Mouse (Mus musculus): ENCODE measurements at regions not wholly inside any gene's neighbourhood (a gene's known extent, or its start where the extent isn't known, plus 50 kb on each side); places are given as distances from the start of the nearest gene placed in this dataset.

- DNase-seq (ENCODE audit: low spot score in 2 of 2), result no peak
Observed at GRCm38 (mm10) chr3:19458386-19458785, 170.1 kb downstream of the 1700064H15Rik start.

GRCm38 (mm10) chr3:19457431-19457830, 171.0 kb downstream of the 1700064H15Rik start:
- no peak for DNase-seq (ENCODE audit: low spot score in 2 of 2)

GRCm38 (mm10) chr3:19455838-19456448, 172.5 kb downstream of the 1700064H15Rik start:
- no peak for DNase-seq (ENCODE audit: low spot score in 2 of 2)

GRCm38 (mm10) chr3:19451022-19451421, 177.5 kb downstream of the 1700064H15Rik start:
- no peak for DNase-seq (ENCODE audit: low spot score in 2 of 2)

GRCm38 (mm10) chr3:19448931-19449330, 179.5 kb downstream of the 1700064H15Rik start:
- no peak for DNase-seq (ENCODE audit: low spot score in 2 of 2)

GRCm38 (mm10) chr3:19448192-19448591, 180.3 kb downstream of the 1700064H15Rik start:
- no peak for DNase-seq (ENCODE audit: low spot score in 2 of 2)

- DNase-seq (ENCODE audit: low spot score in 2 of 2), result no peak
Observed at GRCm38 (mm10) chr3:19447733-19448132, 180.7 kb downstream of the 1700064H15Rik start.

GRCm38 (mm10) chr3:19444914-19445313, 183.6 kb downstream of the 1700064H15Rik start:
- no peak for DNase-seq (ENCODE audit: low spot score in 2 of 2)

GRCm38 (mm10) chr3:19441827-19442226, 186.7 kb downstream of the 1700064H15Rik start:
- no peak for DNase-seq (ENCODE audit: low spot score in 2 of 2)

GRCm38 (mm10) chr3:19430159-19430558, 198.3 kb downstream of the 1700064H15Rik start:
- DNase-seq (ENCODE audit: low spot score in 2 of 2), result no peak

- DNase-seq (ENCODE audit: low spot score in 2 of 2), result no peak
Observed at GRCm38 (mm10) chr3:19429422-19430076, 198.9 kb downstream of the 1700064H15Rik start.

GRCm38 (mm10) chr3:19429010-19429409, 199.5 kb downstream of the 1700064H15Rik start:
- no peak for DNase-seq (ENCODE audit: low spot score in 2 of 2)

- no peak for DNase-seq (ENCODE audit: low spot score in 2 of 2)
Observed at GRCm38 (mm10) chr3:19426130-19426556, 202.3 kb downstream of the 1700064H15Rik start.

- no peak for DNase-seq (ENCODE audit: low spot score in 2 of 2)
Observed at GRCm38 (mm10) chr3:19425322-19425721, 203.2 kb downstream of the 1700064H15Rik start.

GRCm38 (mm10) chr3:19424384-19424783, 204.1 kb downstream of the 1700064H15Rik start:
- DNase-seq (ENCODE audit: low spot score in 2 of 2), result no peak

- DNase-seq (ENCODE audit: low spot score in 2 of 2), result no peak
Observed at GRCm38 (mm10) chr3:19421430-19421944, 207.0 kb downstream of the 1700064H15Rik start.

GRCm38 (mm10) chr3:19420912-19421311, 207.6 kb downstream of the 1700064H15Rik start:
- no peak for DNase-seq (ENCODE audit: low spot score in 2 of 2)

GRCm38 (mm10) chr3:19410938-19411515, 217.4 kb downstream of the 1700064H15Rik start:
- no peak for DNase-seq (ENCODE audit: low spot score in 2 of 2)

GRCm38 (mm10) chr3:19408283-19408682, 220.2 kb downstream of the 1700064H15Rik start:
- no peak for DNase-seq (ENCODE audit: low spot score in 2 of 2)

GRCm38 (mm10) chr3:19407591-19408090, 220.8 kb downstream of the 1700064H15Rik start:
- DNase-seq (ENCODE audit: low spot score in 2 of 2), result no peak

- DNase-seq (ENCODE audit: low spot score in 2 of 2), result peak in 1 of 2 experiments; percentile 8
Observed at GRCm38 (mm10) chr3:19406351-19407151, 221.9 kb downstream of the 1700064H15Rik start.

- DNase-seq (ENCODE audit: low spot score in 2 of 2), result no peak
Observed at GRCm38 (mm10) chr3:19385675-19386074, 242.8 kb downstream of the 1700064H15Rik start.

Data from frontal cortex, postnatal 25 days (tissue).